Mouse (Mus musculus) stomach, embryonic 14.5 days (tissue): ENCODE measurements at regions not wholly inside any gene's neighbourhood (a gene's known extent, or its start where the extent isn't known, plus 50 kb on each side); places are given as distances from the start of the nearest gene placed in this dataset.
A peak's percentile ranks its signal among the peaks of the same experiment; 100 is the strongest.

Experiments
- ATAC-seq: fragments of 200-750 bp; cut with Nextera tagmentation; 2 replicates; pipeline ENCODE4 v1.8.0; 2017; ENCODE audit warnings: low read depth, moderate TSS enrichment; ENCODE audit not compliant: insufficient number of reproducible peaks, insufficient read depth, low FRiP score
- H3K27ac ChIP-seq: fragments of 300-500 bp; sonication (generic); 2 replicates; pipeline ENCODE4 v1.5.1; 2014; ENCODE audit warnings: mild to moderate bottlenecking, low read length, moderate library complexity, mixed read lengths
- H3K27me3 ChIP-seq: fragments of 300-500 bp; sonication (generic); 2 replicates; pipeline ENCODE4 v1.6.1; 2014; ENCODE audit warnings: low read length, control low read depth, mixed read lengths; ENCODE audit not compliant: control insufficient read depth, insufficient read depth
- H3K36me3 ChIP-seq: fragments of 300-500 bp; sonication (generic); 2 replicates; pipeline ENCODE4 v1.6.1; 2014; ENCODE audit warnings: mild to moderate bottlenecking, control low read depth, low read length, moderate library complexity, mixed read lengths; ENCODE audit not compliant: control insufficient read depth, insufficient read depth
- H3K4me1 ChIP-seq: fragments of 300-500 bp; sonication (generic); 2 replicates; pipeline ENCODE4 v1.6.1; 2014; ENCODE audit warnings: low read length, control low read depth, mixed read lengths; ENCODE audit not compliant: control insufficient read depth, insufficient read depth
- H3K4me2 ChIP-seq: fragments of 300-500 bp; sonication (generic); replicated peaks from 2 replicates; pipeline ENCODE4 v1.6.1; 2014; ENCODE audit warnings: low read depth, low read length, control low read depth
- H3K4me3 ChIP-seq: fragments of 300-500 bp; sonication (generic); 2 replicates; pipeline ENCODE4 v1.5.1; 2014; ENCODE audit warnings: low read depth, low read length, control low read depth
- H3K9ac ChIP-seq: fragments of 300-500 bp; sonication (generic); replicated peaks from 2 replicates; pipeline ENCODE4 v1.6.1; 2014; ENCODE audit warnings: low read depth, mild to moderate bottlenecking, control low read depth, low read length, moderate library complexity, mixed read lengths
- H3K9me3 ChIP-seq: fragments of 300-500 bp; sonication (generic); 2 replicates; pipeline ENCODE4 v1.6.1; 2016; ENCODE audit warnings: low read depth, low read length, control low read depth; ENCODE audit not compliant: control insufficient read depth
- WGBS: fragments of 180-500 bp; shearing (Covaris S2); extraction: QIAGEN DNeasy Blood & Tissue Kit; methylation state at CpG from one replicate; pipeline ENCODE4 v1.1.7; 2014; 5-methylcytosine and 5-hydroxymethylcytosine counted together

DNA sequence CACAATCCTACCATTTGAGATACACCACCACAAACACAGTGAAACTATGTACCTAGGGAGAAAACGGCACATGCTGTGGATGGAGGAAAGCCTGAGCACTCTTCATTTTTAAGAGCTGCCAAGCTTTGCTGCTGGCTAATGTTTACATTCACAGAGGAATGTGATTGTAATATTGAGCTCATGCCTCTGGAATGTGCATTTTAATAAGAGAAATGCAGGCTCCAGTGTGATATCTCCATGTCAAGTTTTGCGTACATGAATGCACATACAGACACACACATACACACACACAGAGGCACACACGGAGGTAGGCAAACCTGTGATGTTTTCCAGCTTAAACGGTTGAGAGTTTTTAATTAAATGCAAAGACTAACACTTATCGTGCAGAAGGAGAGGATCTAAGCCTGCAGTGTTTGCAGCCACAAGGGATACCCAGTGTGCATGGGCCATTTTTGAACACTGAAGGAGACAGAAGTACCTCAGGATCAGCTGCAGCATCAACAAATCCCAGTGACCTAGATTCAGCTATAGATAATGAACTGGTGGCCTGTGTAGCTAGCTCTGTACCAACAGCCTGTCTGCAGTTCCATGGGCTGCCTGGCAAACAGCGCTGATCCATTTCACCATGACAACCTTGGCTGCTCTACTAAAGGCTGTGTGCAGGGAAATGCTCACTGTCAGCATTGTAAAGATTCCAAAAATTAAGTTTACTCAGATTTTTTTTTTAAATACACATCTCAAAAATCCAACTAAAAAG is 218.8 kb upstream of the Marcks start:
- Histone ChIP-seq H3K9ac (no peak overlapping the region), H3K27me3 (no peaks in the 10 kb centered on the region), H3K4me3 (no peak overlapping the region), H3K4me2 (no peak overlapping the region), H3K4me1 (peaks cover 20% of the 10 kb centered on the region), H3K36me3 (no peaks in the 10 kb centered on the region), H3K27ac (peak overlapping the region; percentile 58; the same call in 1 of the 2 replicates), H3K9me3 (no peaks in the 10 kb centered on the region)
- WGBS = 34% methylated on average over 6 of the region's 6 CpGs
- ATAC-seq = peak; percentile 69; the same call in 1 of the 2 replicates

DNA sequence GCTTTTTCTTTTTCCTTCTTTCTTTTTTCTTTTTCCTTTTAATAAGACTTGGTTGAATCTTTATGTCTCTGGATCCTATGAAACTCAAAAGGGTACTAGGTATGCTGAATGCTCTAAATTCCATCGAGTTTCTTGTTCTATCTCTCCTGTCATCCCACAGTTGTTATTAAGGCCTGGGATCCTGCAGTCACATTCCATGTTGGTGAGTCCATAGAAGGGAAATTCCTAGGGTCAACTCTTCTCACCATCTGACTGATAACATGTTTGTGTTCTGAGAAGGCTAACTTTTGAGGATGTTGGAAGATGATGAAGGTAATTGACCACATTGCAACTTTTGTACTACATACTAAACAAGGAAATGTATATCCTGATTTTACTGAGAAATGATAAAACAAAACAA is 210.5 kb upstream of the Marcks start:
- Histone ChIP-seq H3K9me3 (no peaks in the 10 kb centered on the region), H3K36me3 (no peaks in the 10 kb centered on the region), H3K4me1 (no peaks in the 10 kb centered on the region), H3K4me2 (no peak overlapping the region), H3K27me3 (no peaks in the 10 kb centered on the region), H3K9ac (no peak overlapping the region), H3K4me3 (no peak overlapping the region), H3K27ac (no peak overlapping the region)
- 71% methylated on average over 1 of the region's 1 CpGs for WGBS
- no peak for ATAC-seq

DNA sequence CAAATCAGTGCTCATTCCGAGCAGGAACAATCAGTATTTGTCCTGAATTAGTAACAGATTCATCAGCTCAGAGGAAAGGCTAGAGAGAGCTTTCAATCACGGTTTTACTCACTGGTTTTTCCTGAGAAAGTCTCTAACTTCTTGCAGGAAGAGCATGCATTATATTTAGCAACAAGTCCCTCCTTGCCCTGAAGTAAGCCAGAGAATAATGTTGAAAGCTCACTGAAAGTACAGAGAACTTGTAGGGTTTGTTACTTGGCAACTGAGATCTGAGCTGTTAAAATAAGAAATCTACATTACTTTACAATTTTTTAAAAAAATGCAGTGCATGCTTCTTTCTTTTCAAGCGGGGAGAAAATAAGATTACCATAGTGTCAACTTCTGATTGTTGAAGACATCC is 209.7 kb upstream of the Marcks start:
- 60% methylated on average over 3 of the region's 3 CpGs for WGBS

DNA sequence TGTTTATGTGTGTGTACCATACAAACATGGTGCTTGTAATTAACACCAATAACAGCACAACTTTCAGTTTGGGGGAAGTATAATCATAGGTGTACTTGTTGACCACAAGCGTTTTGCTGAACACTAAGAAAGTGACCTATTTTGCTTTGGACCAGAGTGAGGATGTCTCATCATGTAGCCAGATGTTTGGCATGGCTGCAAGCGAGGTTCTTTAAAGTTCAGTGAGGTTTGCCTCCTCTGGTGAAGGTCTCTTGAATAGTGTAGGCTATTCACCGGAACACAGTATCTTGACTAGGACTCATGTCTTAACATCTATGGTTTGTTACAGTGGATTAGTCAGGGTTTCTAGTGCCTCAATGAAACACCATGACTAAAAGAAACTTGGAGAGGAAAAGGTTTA is 208.9 kb upstream of the Marcks start:
- WGBS = 88% methylated on average over 3 of the region's 3 CpGs
- no peaks in the 10 kb centered on the region for H3K4me1 ChIP-seq
- no peaks in the 10 kb centered on the region for H3K36me3 ChIP-seq
- H3K9ac ChIP-seq = no peak overlapping the region
- no peaks in the 10 kb centered on the region for H3K9me3 ChIP-seq
- H3K27ac ChIP-seq = no peak overlapping the region
- ATAC-seq = no peak
- H3K4me3 ChIP-seq = no peak overlapping the region
- H3K4me2 ChIP-seq = no peak overlapping the region
- no peaks in the 10 kb centered on the region for H3K27me3 ChIP-seq

More for the DNA sequence above, 209.7 kb upstream of the Marcks start:
- H3K4me1 ChIP-seq = no peaks in the 10 kb centered on the region
- H3K9ac ChIP-seq = no peak overlapping the region
- H3K4me2 ChIP-seq = no peak overlapping the region
- H3K9me3 ChIP-seq = no peaks in the 10 kb centered on the region
- no peak for ATAC-seq
- H3K27me3 ChIP-seq = no peaks in the 10 kb centered on the region
- H3K4me3 ChIP-seq = no peak overlapping the region
- no peak overlapping the region for H3K27ac ChIP-seq
- no peaks in the 10 kb centered on the region for H3K36me3 ChIP-seq

DNA sequence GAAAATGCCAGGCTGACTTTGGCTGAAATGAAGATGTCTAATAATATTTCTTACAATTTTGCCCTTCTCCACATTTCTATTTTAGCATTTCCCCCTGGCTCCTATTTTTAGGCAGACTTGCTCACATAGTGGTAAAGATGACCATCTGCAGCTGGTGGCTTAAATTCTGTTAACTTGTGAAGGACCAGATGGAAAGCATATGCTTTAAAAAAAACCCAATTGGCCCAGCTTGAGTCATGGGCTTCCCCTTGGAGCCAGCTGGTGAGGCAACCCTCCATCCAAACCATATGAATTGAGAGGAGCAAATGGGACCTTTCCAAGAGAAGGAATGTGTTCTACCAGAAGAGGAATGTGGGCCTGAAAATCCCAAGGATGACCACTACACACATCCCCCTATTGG is 204.0 kb upstream of the Marcks start:
- H3K4me3 ChIP-seq = no peak overlapping the region
- no peak overlapping the region for H3K9ac ChIP-seq

GRCm38 (mm10) chr10:37339658-37340057 is 200.9 kb upstream of the Marcks start:
- no peak for ATAC-seq
- Histone ChIP-seq H3K4me3 (no peak overlapping the region), H3K27me3 (no peaks in the 10 kb centered on the region), H3K9ac (no peak overlapping the region), H3K27ac (no peak overlapping the region), H3K4me2 (no peak overlapping the region), H3K36me3 (no peaks in the 10 kb centered on the region), H3K9me3 (no peaks in the 10 kb centered on the region), H3K4me1 (no peaks in the 10 kb centered on the region)
- 79% methylated on average over 3 of the region's 3 CpGs for WGBS

More for the DNA sequence above, 204.0 kb upstream of the Marcks start:
- Histone ChIP-seq H3K4me2 (no peak overlapping the region), H3K4me1 (no peaks in the 10 kb centered on the region), H3K9me3 (no peaks in the 10 kb centered on the region), H3K27ac (no peak overlapping the region), H3K27me3 (no peaks in the 10 kb centered on the region), H3K36me3 (no peaks in the 10 kb centered on the region)
- ATAC-seq = peak; percentile 53; the same call in 1 of the 2 replicates

- Histone ChIP-seq H3K9ac (no peak overlapping the region), H3K27me3 (no peaks in the 10 kb centered on the region), H3K27ac (no peak overlapping the region), H3K4me1 (no peaks in the 10 kb centered on the region), H3K4me2 (no peak overlapping the region), H3K36me3 (no peaks in the 10 kb centered on the region), H3K4me3 (no peak overlapping the region), H3K9me3 (no peaks in the 10 kb centered on the region)
- WGBS = 62% methylated on average over 4 of the region's 4 CpGs
- no peak for ATAC-seq
Measured at GRCm38 (mm10) chr10:37338073-37338912, 199.6 kb upstream of the Marcks start.

GRCm38 (mm10) chr10:37337172-37337620 is 198.5 kb upstream of the Marcks start:
- WGBS = 11% methylated on average over 3 of the region's 3 CpGs
- H3K4me3 ChIP-seq = no peak overlapping the region
- H3K27me3 ChIP-seq = no peaks in the 10 kb centered on the region
- H3K4me2 ChIP-seq = no peak overlapping the region
- H3K27ac ChIP-seq = peak overlapping the region; percentile 33; the same call in 1 of the 2 replicates
- H3K36me3 ChIP-seq = no peaks in the 10 kb centered on the region
- peak; percentile 71; the same call in 1 of the 2 replicates for ATAC-seq
- H3K4me1 ChIP-seq = no peaks in the 10 kb centered on the region
- H3K9ac ChIP-seq = no peak overlapping the region
- H3K9me3 ChIP-seq = no peaks in the 10 kb centered on the region
